Mouse (Mus musculus): Measurements from ENCODE around the gene Plekhh2.
"Not testable (repeated sequence)": the region's sequence is repeated elsewhere in the genome, so short reads cannot be mapped to it uniquely, and the experiment has no call there.

Plekhh2 gene

GRCm38 (mm10) chr17:84512516-84513085 is 906 bp downstream of the Plekhh2 start:
- no peak for DNase-seq (ENCODE audit: low read depth)

DNA sequence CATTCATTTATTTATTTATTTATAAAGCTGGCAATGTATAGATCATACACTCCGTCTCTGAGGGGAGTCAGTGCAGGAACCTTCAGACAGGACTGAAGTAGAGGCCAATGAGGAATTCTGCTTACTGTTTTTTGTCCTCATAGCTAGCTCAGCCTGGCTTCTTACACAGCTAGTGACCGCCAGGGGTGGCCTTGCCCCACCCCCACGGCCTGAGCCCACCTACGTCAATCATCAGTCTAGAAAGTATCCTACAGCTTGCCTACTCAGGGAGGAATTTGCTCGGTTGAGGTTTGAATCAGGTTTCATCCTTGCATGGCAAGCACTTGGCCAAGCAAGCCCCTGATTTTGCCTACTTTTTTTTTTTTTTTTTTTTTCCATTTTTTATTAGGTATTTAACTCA is 4.2 kb downstream of the Plekhh2 start:
- DNase-seq (ENCODE audit: low read depth) = no peak

- DNase-seq (ENCODE audit: low read depth) = no peak
Measured at GRCm38 (mm10) chr17:84519346-84519745, 7.7 kb downstream of the Plekhh2 start.

DNA sequence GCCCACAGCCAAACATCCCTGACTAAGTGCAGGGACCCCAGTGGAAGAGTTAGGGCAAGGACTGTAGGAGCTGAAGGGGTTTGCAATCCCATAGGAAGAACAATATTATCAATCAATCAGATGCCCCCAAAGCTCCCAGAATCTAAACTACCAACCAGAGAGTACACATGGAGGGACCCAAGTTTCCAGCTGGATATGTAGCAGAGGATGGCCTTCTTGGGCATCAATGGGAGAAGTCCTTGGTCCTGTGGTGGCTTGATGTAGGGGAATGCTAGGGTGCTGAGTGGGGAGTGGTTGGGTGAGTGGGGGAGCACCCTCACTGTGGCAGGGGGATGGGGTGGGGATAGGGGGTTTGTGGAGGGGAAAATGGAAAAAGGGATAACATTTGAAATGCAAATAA is 8.4 kb downstream of the Plekhh2 start:
- no peak for DNase-seq (ENCODE audit: low read depth)

GRCm38 (mm10) chr17:84529356-84529755 is 17.7 kb downstream of the Plekhh2 start:
- no peak for DNase-seq (ENCODE audit: low read depth)

DNA sequence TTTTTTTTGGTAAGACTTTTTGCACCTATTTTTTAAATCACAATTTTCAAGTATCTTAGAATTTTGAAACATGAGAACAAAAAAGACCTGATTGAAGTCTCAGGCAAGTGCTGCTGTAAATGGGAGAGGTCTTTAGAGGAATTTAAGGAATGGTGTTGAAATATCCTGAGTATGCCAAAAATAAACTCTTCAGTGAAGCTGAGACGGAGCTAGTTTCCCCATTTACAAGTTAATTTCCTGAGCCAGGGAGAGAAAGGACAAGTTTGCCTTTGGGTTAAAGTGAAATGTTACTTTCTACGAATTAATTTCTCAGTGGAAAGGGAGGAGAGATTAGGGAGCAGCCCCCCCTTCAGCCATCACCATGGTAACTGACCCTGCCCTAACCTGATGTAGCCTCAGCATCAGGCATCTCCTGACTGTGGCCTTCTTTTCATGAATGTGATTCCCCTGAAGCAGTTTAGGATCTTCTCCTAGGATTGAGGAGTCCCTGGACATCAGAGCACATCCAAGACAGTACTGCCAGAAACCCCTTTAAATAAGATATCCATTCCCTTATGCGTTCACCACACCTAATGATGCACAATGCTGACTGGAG is 18.6 kb downstream of the Plekhh2 start:
- DNase-seq (ENCODE audit: low read depth) = no peak

- no peak for DNase-seq (ENCODE audit: low read depth)
Measured at GRCm38 (mm10) chr17:84532909-84533499, 21.3 kb downstream of the Plekhh2 start.

DNA sequence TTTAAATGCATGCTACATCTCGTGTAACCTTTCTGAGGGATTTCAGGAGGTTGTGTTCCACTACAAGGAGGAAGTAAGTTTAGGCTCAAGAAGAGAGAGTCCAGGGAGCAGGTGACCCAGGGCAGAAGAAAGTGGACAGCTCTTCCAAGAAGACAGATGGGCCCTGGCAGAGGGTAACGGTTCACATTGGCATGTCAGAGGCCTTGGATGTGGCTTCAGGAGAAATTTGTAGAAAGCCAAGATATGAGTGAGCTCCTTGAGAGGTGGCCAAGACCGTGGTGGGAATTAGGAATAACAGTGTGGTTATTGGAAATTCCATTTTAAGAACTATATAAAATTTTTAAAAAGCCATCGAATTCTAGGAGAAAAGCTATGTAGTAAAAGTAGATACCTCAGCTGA is 22.1 kb downstream of the Plekhh2 start:
- DNase-seq (ENCODE audit: low read depth) = no peak

- DNase-seq (ENCODE audit: low read depth) = no peak
Measured at GRCm38 (mm10) chr17:84534632-84535031, 22.9 kb downstream of the Plekhh2 start.

DNA sequence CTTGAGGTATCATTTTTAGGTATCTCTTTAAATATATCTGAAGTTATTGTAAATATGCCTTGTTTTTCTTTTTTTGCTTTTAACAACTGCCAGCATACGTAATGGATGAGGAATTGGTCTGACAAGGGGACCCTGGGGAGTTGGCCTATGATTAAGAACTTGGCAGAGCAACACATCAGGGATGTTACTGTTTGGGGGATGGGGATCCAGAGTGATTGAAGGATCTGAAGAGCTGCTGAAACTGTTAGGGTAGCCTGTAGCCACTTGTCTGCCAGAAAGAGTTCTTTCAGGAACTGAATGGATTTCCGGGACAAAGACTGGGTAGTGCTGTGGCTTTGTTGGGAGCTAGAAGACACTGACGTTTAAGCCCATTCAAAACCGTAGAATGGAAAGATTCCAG is 23.5 kb downstream of the Plekhh2 start:
- no peak for DNase-seq (ENCODE audit: low read depth)

- no peak for DNase-seq (ENCODE audit: low read depth)
Measured at GRCm38 (mm10) chr17:84537301-84537700, 25.6 kb downstream of the Plekhh2 start.

DNA sequence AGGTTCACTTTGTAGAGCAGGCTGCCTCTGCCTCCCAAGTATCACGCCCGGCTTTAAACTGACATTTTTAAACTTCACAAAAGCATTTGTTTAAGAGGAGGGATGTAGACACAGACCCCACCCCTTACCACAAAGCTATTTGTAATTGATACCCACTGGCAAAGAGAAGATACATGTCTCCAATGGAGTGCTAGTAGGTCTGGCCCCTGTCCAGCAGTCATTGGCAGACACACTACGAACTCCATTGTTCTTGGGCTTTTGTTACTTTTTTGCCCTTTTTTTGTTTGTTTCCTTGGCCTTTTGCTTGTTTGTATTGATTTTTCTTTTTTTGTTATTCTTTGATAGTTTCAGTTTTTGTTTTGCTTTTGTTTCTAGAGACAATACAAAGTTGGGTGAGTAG is 26.3 kb downstream of the Plekhh2 start:
- DNase-seq (ENCODE audit: low read depth) = no peak

GRCm38 (mm10) chr17:84540603-84541002 is 28.9 kb downstream of the Plekhh2 start:
- DNase-seq (ENCODE audit: low read depth) = peak; percentile 6

- DNase-seq (ENCODE audit: low read depth) = no peak
Measured at GRCm38 (mm10) chr17:84550902-84551877, 39.5 kb downstream of the Plekhh2 start.

DNA sequence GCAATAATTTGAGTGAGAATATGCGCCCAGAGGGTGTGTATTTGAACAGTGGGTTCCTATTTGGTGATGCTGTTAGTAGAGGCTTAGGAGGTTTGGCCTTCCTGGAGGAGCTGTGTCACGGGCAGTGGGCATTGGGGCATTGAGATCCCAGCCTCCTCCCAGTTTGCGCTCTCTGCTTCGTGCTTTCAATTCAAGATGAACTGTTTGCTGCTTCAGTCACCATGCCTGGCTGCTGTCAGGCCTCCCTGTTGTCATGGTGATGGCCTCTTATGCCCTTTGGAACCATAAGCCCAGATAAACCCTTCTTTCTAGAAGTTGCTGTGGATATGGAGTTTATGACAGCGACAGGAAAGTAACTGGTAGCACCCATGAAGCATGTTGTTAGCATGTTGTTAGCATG is 40.5 kb downstream of the Plekhh2 start:
- no peak for DNase-seq (ENCODE audit: low read depth)

DNA sequence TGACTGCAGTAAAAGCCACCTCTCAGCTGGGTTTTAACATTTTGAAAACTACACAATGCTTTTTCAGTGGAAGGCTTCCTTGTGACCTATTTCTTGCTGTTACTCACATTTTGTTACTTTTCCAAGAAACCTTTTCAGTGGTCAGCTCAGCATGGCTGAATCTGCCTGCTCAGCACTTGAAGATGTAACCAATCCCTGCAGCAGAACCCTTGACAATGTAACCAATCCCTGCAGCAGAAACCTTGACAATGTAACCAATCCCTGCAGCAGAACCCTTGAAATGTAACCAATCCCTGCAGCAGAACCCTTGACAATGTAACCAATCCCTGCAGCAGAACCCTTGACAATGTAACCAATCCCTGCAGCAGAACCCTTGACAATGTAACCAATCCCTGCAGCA is 52.6 kb downstream of the Plekhh2 start:
- DNase-seq (ENCODE audit: low read depth) = not testable (repeated sequence)

DNA sequence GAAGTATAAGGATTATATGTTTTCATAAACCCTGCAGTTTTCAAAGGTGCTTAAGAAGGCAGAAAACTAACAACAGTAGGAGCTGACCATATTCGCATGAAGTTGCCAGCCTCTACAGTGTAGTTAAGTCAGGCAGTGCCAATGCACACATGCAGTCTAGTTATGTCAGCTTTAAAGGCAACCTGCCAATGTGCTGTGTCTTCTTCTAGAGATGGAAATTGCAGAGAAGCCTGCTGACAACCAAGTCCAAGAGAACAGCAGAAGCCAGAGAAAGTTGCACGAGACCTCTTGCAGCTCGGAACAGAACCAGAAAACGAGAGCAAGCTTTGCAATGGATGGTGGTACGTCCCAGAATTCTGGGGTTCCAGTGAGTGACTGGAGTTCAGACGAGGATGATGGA is 54.1 kb downstream of the Plekhh2 start:
- DNase-seq (ENCODE audit: low read depth) = no peak

- no peak for DNase-seq (ENCODE audit: low read depth)
Measured at GRCm38 (mm10) chr17:84566773-84567555, 55.3 kb downstream of the Plekhh2 start.

DNA sequence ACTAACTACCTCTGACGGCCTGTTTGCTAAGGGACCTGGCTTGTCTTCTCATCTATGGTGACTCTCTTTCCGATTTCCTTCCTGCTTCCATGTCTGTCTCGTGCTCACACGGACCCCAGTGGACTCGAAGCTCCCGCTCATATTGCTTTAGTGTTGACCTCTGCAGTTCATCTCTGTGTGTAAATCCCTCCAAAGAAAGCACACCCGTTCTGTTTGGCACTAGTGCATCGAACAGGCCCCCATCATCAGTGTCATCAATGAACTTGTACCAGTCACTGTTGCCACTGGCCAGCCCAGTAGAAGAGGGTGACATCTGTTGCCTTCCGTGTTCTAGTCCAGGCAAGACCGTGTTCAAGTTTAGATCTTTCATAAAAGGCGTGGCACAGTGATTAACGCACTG is 57.1 kb downstream of the Plekhh2 start:
- DNase-seq (ENCODE audit: low read depth) = no peak

DNA sequence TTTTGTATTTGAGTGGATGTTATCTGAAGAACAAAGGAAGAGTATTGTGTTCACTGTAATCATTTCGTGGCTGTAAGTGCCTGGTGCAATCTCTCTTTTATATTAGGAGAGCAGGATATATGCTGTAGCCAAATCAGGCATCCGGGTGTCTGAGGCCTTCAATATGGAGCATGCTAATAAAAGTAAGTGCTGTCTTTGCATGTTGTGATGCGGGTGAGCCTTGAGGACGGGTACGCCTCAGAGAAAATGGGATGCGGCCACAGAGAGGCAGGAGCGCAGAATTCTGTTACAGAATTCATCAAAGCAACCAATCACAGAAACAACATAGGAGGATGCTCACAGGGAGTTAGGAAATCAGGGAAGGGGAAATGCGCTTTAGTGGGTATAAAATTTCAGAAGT is 58.1 kb downstream of the Plekhh2 start:
- no peak for DNase-seq (ENCODE audit: low read depth)

DNA sequence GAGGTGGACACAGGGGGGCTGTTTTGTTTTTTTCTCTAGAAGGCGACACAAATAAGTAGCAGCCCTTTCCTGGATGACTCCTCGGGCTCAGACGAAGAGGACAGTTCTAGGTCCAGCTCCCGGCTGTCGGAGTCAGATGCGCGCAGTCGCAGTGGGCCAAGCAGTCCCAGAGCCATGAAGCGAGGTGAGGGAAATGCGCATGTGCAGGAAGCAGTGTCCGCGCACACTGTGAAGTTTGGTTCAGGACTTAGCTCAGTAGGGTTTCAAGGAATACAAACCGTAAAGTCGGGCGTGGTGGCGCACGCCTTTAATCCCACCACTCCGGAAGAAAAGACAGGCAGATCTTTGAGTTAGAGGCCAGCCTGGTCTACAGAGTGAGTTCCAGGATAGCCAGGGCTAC is 59.9 kb downstream of the Plekhh2 start:
- DNase-seq (ENCODE audit: low read depth) = no peak

DNA sequence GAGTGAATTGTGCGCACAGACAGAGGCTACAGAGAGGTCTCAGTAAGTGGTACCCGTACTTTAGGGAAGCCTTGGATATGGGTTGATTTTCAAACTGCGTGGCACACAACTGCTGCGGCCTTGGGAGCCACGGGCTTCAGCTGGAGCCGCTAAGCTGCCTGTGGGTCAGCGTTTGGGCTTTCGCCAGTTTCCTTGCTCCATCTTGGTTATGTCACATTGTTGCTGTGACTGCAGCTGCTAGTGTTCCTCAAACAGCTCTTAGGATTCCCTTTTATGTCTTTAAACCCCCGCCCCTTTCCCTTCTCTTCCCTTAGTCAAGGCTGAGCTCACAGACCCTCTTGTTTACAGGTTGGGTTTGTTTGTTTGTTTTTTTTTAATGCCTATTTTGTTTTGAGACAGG is 61.6 kb downstream of the Plekhh2 start:
- no peak for DNase-seq (ENCODE audit: low read depth)

Measured in 416B (cell line).